Mouse (Mus musculus) G1E (cell line): Measurements from ENCODE around the gene Arl8b. TPM values are rescaled to one million over a fixed set of nuclear protein-coding genes. Genes with fewer than 3 reads are reported as not detected.

Experiments used
- ATAC-seq: 2 replicates; pipeline ENCODE4 v1.8.0; 2016; ENCODE audit warnings: mild to moderate bottlenecking; ENCODE audit not compliant: insufficient number of reproducible peaks, poor library complexity, low FRiP score, severe bottlenecking; ENCODE audit errors: extremely low read depth
- DNase-seq: peaks from one replicate; pipeline ENCODE4 v3.0.0; 2012; ENCODE audit warnings: low spot score
- H3K27me3 ChIP-seq: 2 replicates; pipeline ENCODE4 v1.6.1; 2012; ENCODE audit warnings: mild to moderate bottlenecking, low read length, inconsistent platforms; ENCODE audit not compliant: insufficient read depth
- H3K36me3 ChIP-seq: replicated peaks from 2 replicates; pipeline ENCODE3; 2012; ENCODE audit warnings: mild to moderate bottlenecking, inconsistent platforms
- H3K4me1 ChIP-seq: 2 replicates; pipeline ENCODE4 v1.6.1; 2012; ENCODE audit warnings: low read depth, low read length, inconsistent platforms, mixed read lengths; ENCODE audit not compliant: insufficient read depth
- H3K4me3 ChIP-seq: 2 replicates; pipeline ENCODE4 v1.5.1; 2012; ENCODE audit warnings: low read depth, mild to moderate bottlenecking, inconsistent platforms, low read length, moderate library complexity, mixed read lengths
- H3K9me3 ChIP-seq: replicated peaks from 2 replicates; pipeline ENCODE4 v1.6.1; 2012; ENCODE audit warnings: inconsistent platforms
- CTCF ChIP-seq: IDR thresholded peaks from 2 replicates; pipeline ENCODE4 v1.5.1; 2012; ENCODE audit warnings: low read depth, low read length, inconsistent platforms, mixed read lengths
- GATA1 ChIP-seq: IDR thresholded peaks from 2 replicates; pipeline ENCODE4 v1.6.1; 2012; ENCODE audit warnings: borderline replicate concordance, low read length, inconsistent platforms, mixed read lengths
- GATA2 ChIP-seq: IDR thresholded peaks from 2 replicates; pipeline ENCODE4 v1.6.1; 2012; ENCODE audit warnings: low read depth, low read length, inconsistent platforms, borderline replicate concordance
- POLR2AphosphoS5 ChIP-seq: IDR thresholded peaks from 2 replicates; pipeline ENCODE4 v1.6.1; 2012; ENCODE audit warnings: low read depth, low read length, inconsistent platforms; ENCODE audit not compliant: insufficient replicate concordance
- TAL1 ChIP-seq: conservative IDR thresholded peaks from 2 replicates; pipeline ENCODE4 v1.6.1; 2012; ENCODE audit warnings: low read depth, low read length, inconsistent platforms, mixed read lengths
- polyA plus RNA-seq: library from polyadenylated mRNA; stranded (reverse); fragments of >175 nt; gene quantifications from 2 replicates; pipeline ENCODE4 v1.2.3, GENCODE M21; 2012
- total RNA-seq, 2 experiments: library from RNA; stranded (forward) in 1 of 2; stranded (reverse) in 1 of 2; fragments of 200-1000 nt in 1 of 2; fragments of >200 nt in 1 of 2; fragmentation: Nextera tagmentation in 1 of 2; gene quantifications; 2 replicates each; pipeline ENCODE4 v1.2.3; 2014 to 2017

The Arl8b gene
- total and polyA plus RNA-seq, 3 experiments, result 18.8 to 400 (median 207) TPM

GRCm38 (mm10) chr6:108839432-108839831 lies 56.5 kb downstream of the Arl8b start:
- peaks cover 88% of the 10 kb centered on the region for H3K36me3 ChIP-seq
- H3K4me3 ChIP-seq, result no peak overlapping the region
- TF ChIP-seq TAL1, result peak; percentile 43
- TF ChIP-seq GATA2, result no peak
- DNase-seq (peak; percentile 14), ATAC-seq (peak; percentile 60)
- peaks cover 40% of the 10 kb centered on the region for H3K4me1 ChIP-seq
- no peaks in the 10 kb centered on the region for H3K9me3 ChIP-seq
- no peaks in the 10 kb centered on the region for H3K27me3 ChIP-seq

GRCm38 (mm10) chr6:108840861-108841640 lies 58.2 kb downstream of the Arl8b start:
- Histone ChIP-seq H3K9me3 (no peaks in the 10 kb centered on the region), H3K27me3 (no peaks in the 10 kb centered on the region), H3K36me3 (peaks cover 86% of the 10 kb centered on the region), H3K4me3 (no peak overlapping the region), H3K4me1 (peaks cover 26% of the 10 kb centered on the region)
- no peak for ATAC-seq
- DNase-seq, result no peak
- TF ChIP-seq GATA1 (no peak), POLR2AphosphoS5 (no peak), TAL1 (no peak), GATA2 (no peak), CTCF (no peak)

GRCm38 (mm10) chr6:108843664-108844063 lies 60.8 kb downstream of the Arl8b start:
- Histone ChIP-seq H3K9me3 (no peaks in the 10 kb centered on the region), H3K36me3 (peaks cover 85% of the 10 kb centered on the region), H3K27me3 (no peaks in the 10 kb centered on the region), H3K4me3 (no peak overlapping the region), H3K4me1 (peaks cover 8% of the 10 kb centered on the region)
- DNase-seq (no peak), ATAC-seq (no peak)
- TF ChIP-seq GATA1 (no peak), POLR2AphosphoS5 (no peak), TAL1 (no peak), GATA2 (no peak)

GRCm38 (mm10) chr6:108844093-108844492 lies 61.2 kb downstream of the Arl8b start:
- Histone ChIP-seq H3K27me3 (no peaks in the 10 kb centered on the region), H3K9me3 (no peaks in the 10 kb centered on the region), H3K36me3 (peaks cover 89% of the 10 kb centered on the region), H3K4me3 (no peak overlapping the region), H3K4me1 (peaks cover 7% of the 10 kb centered on the region)
- TF ChIP-seq GATA1 (no peak), TAL1 (no peak), GATA2 (no peak), POLR2AphosphoS5 (no peak), CTCF (no peak)
- ATAC-seq (no peak), DNase-seq (no peak)

- H3K4me1 ChIP-seq, result peaks cover 2% of the 10 kb centered on the region; the same call in 1 of the 2 replicates
- TF ChIP-seq TAL1 (no peak), POLR2AphosphoS5 (no peak), CTCF (no peak), GATA2 (no peak), GATA1 (no peak)
- H3K4me3 ChIP-seq, result no peak overlapping the region
- H3K36me3 ChIP-seq, result peaks cover 87% of the 10 kb centered on the region
- DNase-seq (no peak), ATAC-seq (no peak)
- H3K27me3 ChIP-seq, result no peaks in the 10 kb centered on the region
- no peaks in the 10 kb centered on the region for H3K9me3 ChIP-seq
These were observed 61.9 kb downstream of the Arl8b start for GRCm38 (mm10) chr6:108844771-108845170.

- Histone ChIP-seq H3K36me3 (peaks cover 93% of the 10 kb centered on the region), H3K9me3 (no peaks in the 10 kb centered on the region), H3K4me3 (no peak overlapping the region), H3K27me3 (no peaks in the 10 kb centered on the region), H3K4me1 (0 out of 2 replicates have a peak, but pooled peaks cover 7% of the 10 kb centered on the region)
- DNase-seq (no peak), ATAC-seq (no peak)
- no peak for TF ChIP-seq CTCF
- no peak for TF ChIP-seq POLR2AphosphoS5
- no peak for TF ChIP-seq GATA1
- TF ChIP-seq GATA2, result no peak
- TF ChIP-seq TAL1, result no peak
These were observed 69.3 kb downstream of the Arl8b start for GRCm38 (mm10) chr6:108852088-108852670.
